In genomic region chr17:33962876-33963275, GRCm38 (mm10) we compare ENCODE assay signal across 16 mouse cellular contexts.
"Had no signal": no experiment of that assay in that cellular context is flagged by ENCODE, and none has a peak within 500 bp of the region (broad histone marks: within the 10 kb centered on the region; RNA-seq: fewer than 3 reads in every experiment).

No protein-coding gene starts in this region.

- H3K4me2 ChIP-seq: liver, embryonic 15.5 days; lung, embryonic 15.5 days; midbrain, embryonic 11.5 days; midbrain, embryonic 13.5 days; midbrain, embryonic 15.5 days had no signal

- ATAC-seq: liver, postnatal 0 days; lung, postnatal 0 days; midbrain, embryonic 13.5 days; midbrain, embryonic 15.5 days had no signal

- H3K9me3 ChIP-seq: liver, embryonic 15.5 days; lung, embryonic 15.5 days; megakaryocyte, embryonic 14.5 days; midbrain, embryonic 13.5 days; midbrain, embryonic 15.5 days had no signal

- H3K27me3 ChIP-seq: liver, embryonic 15.5 days; lung, embryonic 15.5 days; midbrain, embryonic 13.5 days; midbrain, embryonic 15.5 days had no signal

- H3K27ac ChIP-seq: liver, embryonic 15.5 days; lung, embryonic 15.5 days; macrophage; midbrain, embryonic 13.5 days; midbrain, embryonic 15.5 days had no signal

- H3K4me3 ChIP-seq: liver, embryonic 15.5 days; lung, embryonic 15.5 days; midbrain, embryonic 13.5 days; midbrain, embryonic 15.5 days had no signal

- DNase-seq: liver, postnatal 0 days; lung, adult 2 months; lung, postnatal 14 days; lung, postnatal 36 days; right cerebral cortex, postnatal 14 days; spleen, adult 18-20 months; thymus, adult 18-20 months; thymus, postnatal 36 days had no signal

- H3K4me1 ChIP-seq: liver, embryonic 15.5 days; lung, embryonic 15.5 days had no signal

- H3K9ac ChIP-seq: liver, embryonic 15.5 days; liver, postnatal 0 days; lung, embryonic 15.5 days; midbrain, embryonic 13.5 days; midbrain, embryonic 15.5 days had no signal
